Mouse (Mus musculus) B cell, adult 67 days (primary cell): ENCODE results near the gene Gpr15. TPM values are rescaled to one million over a fixed set of nuclear protein-coding genes. Genes with fewer than 3 reads are reported as not detected.

Source experiments
- total RNA-seq, 2 experiments: library from RNA; stranded (reverse); gene quantifications; 4 replicates each; pipeline ENCODE4 v1.2.4; 2023

Gene Gpr15
- total RNA-seq: not detected

DNA sequence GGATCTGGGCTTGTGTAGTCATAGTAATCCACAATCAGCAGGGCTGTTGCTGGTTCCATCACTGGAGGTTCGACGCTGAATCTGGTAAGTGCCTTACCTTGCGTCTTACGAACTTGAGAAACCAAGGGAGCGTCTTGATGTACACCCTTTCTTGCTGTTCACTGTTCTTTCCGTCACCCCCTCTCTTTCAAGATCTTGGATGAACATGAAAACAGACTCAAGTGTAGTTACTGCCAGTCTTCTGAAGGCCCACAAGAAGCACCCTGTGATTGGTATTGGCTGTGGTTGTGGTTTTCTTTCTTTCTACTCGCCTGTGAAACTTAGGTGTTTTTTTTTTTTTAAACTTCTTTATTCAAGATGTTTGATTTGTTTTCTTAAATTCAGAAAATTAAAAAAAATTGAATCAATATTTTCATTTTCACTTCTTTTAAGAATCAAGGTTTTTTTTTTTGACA lies at the start of gene Gpr15:
TSS of gene Gpr15 (minus strand) at position 405 of the 455 bp plus-strand sequence.

DNA sequence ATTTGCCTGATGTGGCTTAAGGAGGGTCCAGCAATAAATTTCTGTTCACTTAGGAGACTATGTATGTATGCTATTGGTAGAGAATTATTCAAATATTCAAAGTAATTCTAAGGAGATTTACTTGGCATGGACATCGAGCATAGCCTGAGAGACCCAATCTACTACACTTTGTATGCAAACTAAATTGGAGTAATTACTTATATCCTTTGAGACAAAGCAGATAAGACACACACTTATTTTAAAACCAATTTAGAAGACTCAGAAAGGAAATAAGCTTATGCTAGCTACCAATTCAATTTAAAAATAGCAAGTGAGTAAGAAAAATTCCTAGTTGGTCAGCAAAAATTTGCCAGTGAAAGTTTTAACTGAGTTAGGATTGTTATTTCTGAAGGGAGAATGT lies 44.2 kb upstream of the Gpr15 start, which contains the start of gene Olfr172:
TSS of gene Olfr172 (minus strand) at position 101 of the 400 bp plus-strand sequence.

DNA sequence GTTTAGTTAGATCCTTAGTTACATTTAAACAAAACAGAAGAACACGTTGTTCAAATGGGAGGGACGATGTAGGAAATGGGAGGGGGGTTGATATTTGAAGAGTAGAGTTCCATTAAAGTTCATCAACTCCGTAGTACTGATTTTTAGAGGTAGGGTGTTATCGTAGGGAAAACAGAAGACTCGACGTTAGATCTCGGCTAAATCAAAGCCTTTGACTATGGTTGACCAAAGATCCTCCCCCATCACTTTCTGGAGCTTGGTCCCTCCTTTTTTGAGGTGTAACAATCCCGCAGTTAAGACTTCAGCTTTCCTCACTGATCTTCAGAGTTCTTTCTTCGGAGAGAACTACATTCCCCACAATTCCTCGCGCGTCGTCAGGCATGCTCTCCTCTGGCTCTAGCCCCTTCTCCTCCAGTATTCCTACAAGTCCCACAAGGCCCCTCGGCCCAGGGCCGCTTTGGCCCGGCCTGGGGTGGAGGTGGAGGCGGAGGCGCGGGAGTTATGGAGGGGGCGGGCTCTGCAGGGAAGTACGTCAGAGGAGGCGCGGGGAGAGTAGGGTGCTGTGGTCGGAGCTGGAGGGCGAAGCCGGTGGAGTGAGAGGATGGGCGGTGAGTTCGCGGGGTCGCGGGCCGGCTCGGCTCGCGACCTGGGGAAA lies 8.7 kb upstream of the Gpr15 start, which contains the start of gene Cldnd1:
TSS of gene Cldnd1 (plus strand) at position 434 of the 655 bp plus-strand sequence.

DNA sequence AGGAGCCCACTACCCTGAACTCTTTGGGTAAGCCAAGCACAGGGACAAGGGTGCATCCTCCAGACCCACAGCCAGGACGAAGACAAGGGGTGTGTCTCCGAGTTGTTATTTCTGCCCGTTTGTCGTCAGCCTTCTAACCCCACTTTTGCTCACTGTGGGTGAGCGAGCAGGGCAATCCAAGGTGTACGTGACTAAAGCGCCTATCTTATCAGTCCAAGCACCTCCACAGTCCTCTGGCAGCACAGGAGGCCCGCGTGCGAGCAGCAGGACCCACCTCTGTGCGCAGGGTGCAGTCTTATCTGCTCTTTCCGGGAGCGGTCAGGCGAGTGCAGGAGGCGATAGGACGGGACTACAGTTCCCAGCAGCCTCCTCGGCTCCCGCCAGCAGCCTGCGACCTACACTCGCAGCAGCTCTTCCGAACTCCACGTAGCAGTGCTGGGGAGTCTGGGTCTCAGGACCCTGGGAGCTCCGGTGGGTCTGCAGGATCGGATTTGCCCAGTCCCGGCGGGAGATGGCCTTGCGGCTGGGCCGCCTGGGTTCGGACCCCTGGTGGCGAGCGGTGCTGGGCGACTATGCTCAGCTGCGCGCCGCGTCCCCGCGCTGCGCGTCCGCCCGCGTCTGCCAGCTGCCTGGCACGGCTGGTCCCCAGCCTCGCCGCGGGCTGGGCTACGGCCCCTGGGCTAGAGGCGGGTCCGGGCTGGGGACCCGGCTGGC lies 48.8 kb downstream of the Gpr15 start, which contains the start of gene Cpox:
TSS of gene Cpox (plus strand) at position 376 of the 714 bp plus-strand sequence.

Other genes starting within 250 kb of the Gpr15 start
- 10 to 100 TPM; 66.5 to 87.5 TPM for gene St3gal6, start 194.8 kb downstream of the Gpr15 start, total RNA-seq
- gene Gm813, start 102.1 kb downstream of the Gpr15 start, total RNA-seq: not detected
- gene E330017A01Rik, start 80.3 kb downstream of the Gpr15 start, total RNA-seq: not detected
- gene Cpox, start 48.8 kb downstream of the Gpr15 start, total RNA-seq: 10 to 100 TPM; 12.7 to 17.6 TPM
- gene Cldnd1, start 8.8 kb upstream of the Gpr15 start, total RNA-seq: 10 to 100 TPM; 53.3 to 53.7 TPM
- gene Olfr172, start 44.1 kb upstream of the Gpr15 start, total RNA-seq: not detected
- gene Olfr173, start 81.2 kb upstream of the Gpr15 start, total RNA-seq: not detected
- not detected for gene Olfr175-ps1, start 107.7 kb upstream of the Gpr15 start, total RNA-seq
- not detected for gene Olfr177, start 155.7 kb upstream of the Gpr15 start, total RNA-seq
- not detected for gene Olfr178, start 173.0 kb upstream of the Gpr15 start, total RNA-seq
- not detected for gene Olfr181, start 209.7 kb upstream of the Gpr15 start, total RNA-seq
- gene Olfr180, start 210.3 kb upstream of the Gpr15 start, total RNA-seq: not detected